Mouse (Mus musculus) heart, postnatal 0 days (tissue): ENCODE measurements at regions not wholly inside any gene's neighbourhood (a gene's known extent, or its start where the extent isn't known, plus 50 kb on each side); places are given as distances from the start of the nearest gene placed in this dataset.
A peak's percentile ranks its signal among the peaks of the same experiment; 100 is the strongest.

Experiments used
- ATAC-seq: fragments of 200-750 bp; cut with Nextera tagmentation; 2 replicates; pipeline ENCODE4 v1.8.0; 2017; ENCODE audit warnings: low read depth, moderate number of reproducible peaks, moderate library complexity; ENCODE audit not compliant: insufficient read depth
- DNase-seq: peaks from one replicate; pipeline ENCODE4 v3.0.0-alpha.2; 2016; ENCODE audit warnings: low spot score
- H3K27ac ChIP-seq: fragments of 300-500 bp; sonication (generic); 2 replicates; pipeline ENCODE4 v1.5.1; 2014; ENCODE audit warnings: low read depth, mild to moderate bottlenecking
- H3K27me3 ChIP-seq: fragments of 300-500 bp; sonication (generic); 2 replicates; pipeline ENCODE4 v1.6.1; 2014; ENCODE audit warnings: low read length, mixed read lengths; ENCODE audit not compliant: control insufficient read depth, insufficient read depth
- H3K36me3 ChIP-seq: fragments of 300-500 bp; sonication (generic); replicated peaks from 2 replicates; pipeline ENCODE4 v1.6.1; 2014; ENCODE audit warnings: low read length, mixed read lengths; ENCODE audit not compliant: control insufficient read depth, insufficient read depth
- H3K4me1 ChIP-seq: fragments of 300-500 bp; sonication (generic); 2 replicates; pipeline ENCODE4 v1.6.1; 2014; ENCODE audit warnings: antibody characterized with exemption; ENCODE audit not compliant: control insufficient read depth, insufficient read depth
- H3K4me2 ChIP-seq: fragments of 300-500 bp; sonication (generic); 2 replicates; pipeline ENCODE4 v1.6.1; 2014; ENCODE audit warnings: low read depth, mild to moderate bottlenecking, low read length, moderate library complexity
- H3K4me3 ChIP-seq: fragments of 300-500 bp; sonication (generic); 2 replicates; pipeline ENCODE4 v1.5.1; 2014; ENCODE audit warnings: low read depth, low read length
- H3K9ac ChIP-seq: fragments of 300-500 bp; sonication (generic); replicated peaks from 2 replicates; pipeline ENCODE4 v1.6.1; 2014; ENCODE audit warnings: low read depth, low read length, mixed read lengths
- H3K9me3 ChIP-seq: fragments of 300-500 bp; sonication (generic); replicated peaks from 2 replicates; pipeline ENCODE4 v1.6.1; 2016; ENCODE audit warnings: low read length; ENCODE audit not compliant: control insufficient read depth
- CTCF ChIP-seq: IDR thresholded peaks from 2 replicates; pipeline ENCODE4 v1.5.1; 2016; ENCODE audit warnings: antibody characterized with exemption, control low read depth, low read depth
- EP300 ChIP-seq: IDR thresholded peaks from 2 replicates; pipeline ENCODE4 v1.6.1; 2016; ENCODE audit warnings: antibody characterized with exemption, low read depth
- WGBS: fragments of 180-500 bp; shearing (Covaris S2); extraction: QIAGEN DNeasy Blood & Tissue Kit; methylation state at CpG from one replicate; pipeline ENCODE4 v1.1.7; 2014; 5-methylcytosine and 5-hydroxymethylcytosine counted together

- Histone ChIP-seq H3K27me3 (no peaks in the 10 kb centered on the region), H3K9ac (no peak overlapping the region), H3K9me3 (no peaks in the 10 kb centered on the region), H3K4me2 (no peak overlapping the region), H3K36me3 (no peaks in the 10 kb centered on the region), H3K27ac (peak overlapping the region; percentile 24; the same call in 1 of the 2 replicates), H3K4me3 (no peak overlapping the region), H3K4me1 (peaks cover 6% of the 10 kb centered on the region; the same call in 1 of the 2 replicates)
- WGBS = 51% methylated on average over 3 of the region's 3 CpGs
- ATAC-seq (no peak), DNase-seq (no peak)
- no peak for TF ChIP-seq CTCF
- TF ChIP-seq EP300 = no peak
Measured at GRCm38 (mm10) chr9:116294073-116294472, 118.9 kb upstream of the Tgfbr2 start.

GRCm38 (mm10) chr9:116293110-116293509 lies 118.0 kb upstream of the Tgfbr2 start:
- Histone ChIP-seq H3K4me2 (no peak overlapping the region), H3K4me1 (peaks cover 6% of the 10 kb centered on the region; the same call in 1 of the 2 replicates), H3K27ac (peak overlapping the region; percentile 43; the same call in 1 of the 2 replicates), H3K27me3 (no peaks in the 10 kb centered on the region), H3K36me3 (no peaks in the 10 kb centered on the region), H3K4me3 (no peak overlapping the region), H3K9ac (no peak overlapping the region), H3K9me3 (no peaks in the 10 kb centered on the region)
- DNase-seq = no peak
- 70% methylated on average over 6 of the region's 6 CpGs for WGBS
- no peak for ATAC-seq
- TF ChIP-seq EP300 = no peak
- no peak for TF ChIP-seq CTCF

GRCm38 (mm10) chr9:116291624-116292023 lies 116.5 kb upstream of the Tgfbr2 start:
- no peak overlapping the region for H3K9ac ChIP-seq
- ATAC-seq (no peak), DNase-seq (no peak)
- H3K4me3 ChIP-seq = no peak overlapping the region
- 80% methylated on average over 3 of the region's 3 CpGs for WGBS
- TF ChIP-seq CTCF (no peak), EP300 (no peak)
- H3K4me2 ChIP-seq = no peak overlapping the region
- no peaks in the 10 kb centered on the region for H3K36me3 ChIP-seq
- peaks cover 6% of the 10 kb centered on the region; the same call in 1 of the 2 replicates for H3K4me1 ChIP-seq
- H3K27me3 ChIP-seq = no peaks in the 10 kb centered on the region
- H3K9me3 ChIP-seq = no peaks in the 10 kb centered on the region
- no peak overlapping the region for H3K27ac ChIP-seq

- H3K36me3 ChIP-seq = no peaks in the 10 kb centered on the region
- TF ChIP-seq EP300 (no peak), CTCF (no peak; the same call in 1 of the 2 replicates)
- H3K4me1 ChIP-seq = peaks cover 6% of the 10 kb centered on the region; the same call in 1 of the 2 replicates
- no peaks in the 10 kb centered on the region for H3K27me3 ChIP-seq
- WGBS = 83% methylated on average over 1 of the region's 1 CpGs
- no peak overlapping the region for H3K4me3 ChIP-seq
- ATAC-seq = no peak
- H3K4me2 ChIP-seq = no peak overlapping the region
- H3K27ac ChIP-seq = no peak overlapping the region
- H3K9ac ChIP-seq = no peak overlapping the region
- no peak for DNase-seq
- no peaks in the 10 kb centered on the region for H3K9me3 ChIP-seq
Measured at GRCm38 (mm10) chr9:116290896-116291295, 115.7 kb upstream of the Tgfbr2 start.

GRCm38 (mm10) chr9:116285691-116286431 lies 110.7 kb upstream of the Tgfbr2 start:
- H3K4me1 ChIP-seq = peaks cover 9% of the 10 kb centered on the region; the same call in 1 of the 2 replicates
- no peak overlapping the region for H3K9ac ChIP-seq
- no peaks in the 10 kb centered on the region for H3K9me3 ChIP-seq
- H3K27me3 ChIP-seq = no peaks in the 10 kb centered on the region
- no peaks in the 10 kb centered on the region for H3K36me3 ChIP-seq
- peak overlapping the region; percentile 12; the same call in 1 of the 2 replicates for H3K27ac ChIP-seq
- no peak overlapping the region for H3K4me3 ChIP-seq
- peak; percentile 15 for DNase-seq
- TF ChIP-seq CTCF = no peak
- TF ChIP-seq EP300 = no peak
- no peak for ATAC-seq
- WGBS = 45% methylated on average over 11 of the region's 11 CpGs
- no peak overlapping the region for H3K4me2 ChIP-seq
